Mouse (Mus musculus) heart, embryonic 16.5 days (tissue): ENCODE measurements around the gene Sgms1. TPM values are rescaled to one million over a fixed set of nuclear protein-coding genes. Genes with fewer than 3 reads are reported as not detected.
A peak's percentile ranks its signal among the peaks of the same experiment; 100 is the strongest.

ENCODE experiments used
- ATAC-seq: fragments of 200-750 bp; cut with Nextera tagmentation; replicated peaks from 2 replicates; pipeline ENCODE4 v1.8.0; 2017; ENCODE audit warnings: moderate number of reproducible peaks; ENCODE audit not compliant: insufficient read depth, low FRiP score; ENCODE audit errors: extremely low read depth
- H3K27ac ChIP-seq: fragments of 300-500 bp; sonication (generic); 2 replicates; pipeline ENCODE4 v1.5.1; 2014; ENCODE audit warnings: mild to moderate bottlenecking, low read length, control low read depth, moderate library complexity
- H3K27me3 ChIP-seq: fragments of 300-500 bp; sonication (generic); 2 replicates; pipeline ENCODE4 v1.6.1; 2014; ENCODE audit warnings: low read length, mixed read lengths; ENCODE audit not compliant: control insufficient read depth, insufficient read depth
- H3K36me3 ChIP-seq: fragments of 300-500 bp; sonication (generic); 2 replicates; pipeline ENCODE4 v1.6.1; 2014; ENCODE audit not compliant: control insufficient read depth, insufficient read depth
- H3K4me1 ChIP-seq: fragments of 300-500 bp; sonication (generic); 2 replicates; pipeline ENCODE4 v1.6.1; 2014; ENCODE audit warnings: low read length, mixed read lengths; ENCODE audit not compliant: control insufficient read depth, insufficient read depth
- H3K4me2 ChIP-seq: fragments of 300-500 bp; sonication (generic); 2 replicates; pipeline ENCODE4 v1.6.1; 2014; ENCODE audit warnings: low read depth, mild to moderate bottlenecking, control low read depth, low read length
- H3K4me3 ChIP-seq: fragments of 300-500 bp; sonication (generic); 2 replicates; pipeline ENCODE4 v1.5.1; 2014; ENCODE audit warnings: mild to moderate bottlenecking, control low read depth, low read length
- H3K9ac ChIP-seq: fragments of 300-500 bp; sonication (generic); 2 replicates; pipeline ENCODE4 v1.6.1; 2014; ENCODE audit warnings: low read length, control low read depth
- H3K9me3 ChIP-seq: fragments of 300-500 bp; sonication (generic); replicated peaks from 2 replicates; pipeline ENCODE4 v1.6.1; 2016; ENCODE audit warnings: low read length; ENCODE audit not compliant: control insufficient read depth
- whole genome bisulfite sequencing: fragments of 180-500 bp; shearing (Covaris S2); extraction: QIAGEN DNeasy Blood & Tissue Kit; methylation state at CpG from one replicate; pipeline ENCODE4 v1.1.7; 2014; 5-methylcytosine and 5-hydroxymethylcytosine counted together
- polyA plus RNA-seq: library from polyadenylated mRNA; unstranded; fragments of >200 nt; fragmentation: Nextera tagmentation; extraction: Ambion mirVana; gene quantifications from 2 replicates; pipeline ENCODE4 v1.2.1, GENCODE M21; 2015

Gene Sgms1
- polyA plus RNA-seq, 1 experiment from 2014 or later: 40.1 TPM

- Histone ChIP-seq H3K4me1 (peaks cover 38% of the 10 kb centered on the region), H3K9ac (no peak overlapping the region), H3K27me3 (no peaks in the 10 kb centered on the region), H3K9me3 (no peaks in the 10 kb centered on the region), H3K27ac (no peak overlapping the region), H3K4me2 (no peak overlapping the region), H3K4me3 (no peak overlapping the region), H3K36me3 (0 out of 2 replicates have a peak, but pooled peaks cover 2% of the 10 kb centered on the region)
- WGBS: 69% methylated on average over 3 of the region's 3 CpGs
- no peak for ATAC-seq
Observed at GRCm38 (mm10) chr19:32191596-32191995, 197.9 kb downstream of the Sgms1 start.

- H3K4me1 ChIP-seq: peaks cover 32% of the 10 kb centered on the region
- H3K27ac ChIP-seq: no peak overlapping the region
- 85% methylated on average over 6 of the region's 6 CpGs for WGBS
Observed at GRCm38 (mm10) chr19:32189961-32190360, 199.6 kb downstream of the Sgms1 start.

GRCm38 (mm10) chr19:32189036-32189436 is 200.5 kb downstream of the Sgms1 start:
- no peak for ATAC-seq
- Histone ChIP-seq H3K4me2 (no peak overlapping the region), H3K9me3 (no peaks in the 10 kb centered on the region), H3K27ac (peak overlapping the region; percentile 7; the same call in 1 of the 2 replicates), H3K27me3 (no peaks in the 10 kb centered on the region), H3K4me3 (no peak overlapping the region), H3K9ac (no peak overlapping the region), H3K36me3 (0 out of 2 replicates have a peak, but pooled peaks cover 2% of the 10 kb centered on the region), H3K4me1 (peaks cover 25% of the 10 kb centered on the region)
- WGBS: 51% methylated on average over 5 of the region's 5 CpGs

More at GRCm38 (mm10) chr19:32189961-32190360, 199.6 kb downstream of the Sgms1 start:
- Histone ChIP-seq H3K4me2 (no peak overlapping the region), H3K27me3 (no peaks in the 10 kb centered on the region), H3K9ac (no peak overlapping the region), H3K4me3 (no peak overlapping the region), H3K9me3 (no peaks in the 10 kb centered on the region), H3K36me3 (0 out of 2 replicates have a peak, but pooled peaks cover 2% of the 10 kb centered on the region)
- no peak for ATAC-seq

GRCm38 (mm10) chr19:32186594-32187092 is 202.9 kb downstream of the Sgms1 start:
- ATAC-seq: peak; percentile 28; the same call in 1 of the 2 replicates
- H3K4me1 ChIP-seq: peaks cover 31% of the 10 kb centered on the region
- 56% methylated on average over 8 of the region's 8 CpGs for WGBS

GRCm38 (mm10) chr19:32183005-32183404 is 206.5 kb downstream of the Sgms1 start:
- H3K27ac ChIP-seq: peak overlapping the region; percentile 99
- 88% methylated on average over 4 of the region's 4 CpGs for WGBS
- no peak overlapping the region for H3K4me3 ChIP-seq
- no peak for ATAC-seq
- H3K27me3 ChIP-seq: no peaks in the 10 kb centered on the region
- peaks cover 53% of the 10 kb centered on the region for H3K4me1 ChIP-seq
- no peak overlapping the region for H3K4me2 ChIP-seq
- H3K9me3 ChIP-seq: no peaks in the 10 kb centered on the region
- H3K9ac ChIP-seq: no peak overlapping the region
- H3K36me3 ChIP-seq: no peaks in the 10 kb centered on the region

More at GRCm38 (mm10) chr19:32186594-32187092, 202.9 kb downstream of the Sgms1 start:
- Histone ChIP-seq H3K27ac (peak overlapping the region; percentile 72), H3K27me3 (no peaks in the 10 kb centered on the region), H3K4me3 (no peak overlapping the region), H3K36me3 (0 out of 2 replicates have a peak, but pooled peaks cover 2% of the 10 kb centered on the region), H3K9me3 (no peaks in the 10 kb centered on the region), H3K9ac (no peak overlapping the region), H3K4me2 (peak overlapping the region; percentile 18)

GRCm38 (mm10) chr19:32182471-32182870 is 207.0 kb downstream of the Sgms1 start:
- H3K4me1 ChIP-seq: peaks cover 53% of the 10 kb centered on the region
- H3K36me3 ChIP-seq: no peaks in the 10 kb centered on the region
- H3K9me3 ChIP-seq: no peaks in the 10 kb centered on the region
- H3K4me3 ChIP-seq: no peak overlapping the region
- H3K4me2 ChIP-seq: no peak overlapping the region
- H3K27ac ChIP-seq: peak overlapping the region; percentile 99
- WGBS: 76% methylated on average over 5 of the region's 5 CpGs
- no peak for ATAC-seq
- H3K9ac ChIP-seq: no peak overlapping the region
- H3K27me3 ChIP-seq: no peaks in the 10 kb centered on the region

- 43% methylated on average over 12 of the region's 12 CpGs for WGBS
- H3K9me3 ChIP-seq: no peaks in the 10 kb centered on the region
- H3K9ac ChIP-seq: no peak overlapping the region
- H3K4me3 ChIP-seq: no peak overlapping the region
- H3K36me3 ChIP-seq: no peaks in the 10 kb centered on the region
- peak overlapping the region; percentile 99 for H3K27ac ChIP-seq
- H3K27me3 ChIP-seq: no peaks in the 10 kb centered on the region
- peak overlapping the region; percentile 52 for H3K4me2 ChIP-seq
- ATAC-seq: no peak
- peaks cover 51% of the 10 kb centered on the region for H3K4me1 ChIP-seq
Observed at GRCm38 (mm10) chr19:32181721-32182394, 207.7 kb downstream of the Sgms1 start.

GRCm38 (mm10) chr19:32180756-32181674 is 208.5 kb downstream of the Sgms1 start:
- peak; percentile 89 for ATAC-seq
- H3K9ac ChIP-seq: peak overlapping the region; percentile 43; the same call in 1 of the 2 replicates
- 28% methylated on average over 14 of the region's 14 CpGs for WGBS

More at GRCm38 (mm10) chr19:32180756-32181674, 208.5 kb downstream of the Sgms1 start:
- Histone ChIP-seq H3K27me3 (no peaks in the 10 kb centered on the region), H3K4me3 (no peak overlapping the region), H3K4me2 (peak overlapping the region; percentile 52), H3K36me3 (no peaks in the 10 kb centered on the region), H3K27ac (peak overlapping the region; percentile 99), H3K4me1 (peaks cover 47% of the 10 kb centered on the region), H3K9me3 (no peaks in the 10 kb centered on the region)
